Mouse (Mus musculus) T-helper 17 cell (primary cell): ENCODE measurements around the gene 9130023H24Rik.

Source experiments
- in situ Hi-C, 2 experiments: fragments of 300-600 bp; cut with MboI, MseI; formaldehyde crosslinking; loops; 1 replicate in 1 of 2; 2 replicates in 1 of 2; pipeline ENCODE4 v1.15.1; 2025; ENCODE audit warnings: high pct_unique_total_duplicates in 2 of 2

Gene 9130023H24Rik

GRCm38 (mm10) chr7:128246496-128247391 is 8.9 kb upstream of the 9130023H24Rik start, which contains the start of gene Tgfb1i1:
Tgfb1i1 (plus strand) TSS chr7:128246812.
- in situ Hi-C loops = loop anchor here (5.0 to 10.0 kb wide), 3 partner anchors 41 to 441 kb away; no protein-coding TSS in a partner anchor

- in situ Hi-C loops = loop anchor here (5.0 to 10.0 kb wide), 3 partner anchors 42 to 442 kb away; no protein-coding TSS in a partner anchor
These were observed 7.7 kb upstream of the 9130023H24Rik start for GRCm38 (mm10) chr7:128245547-128245946.

GRCm38 (mm10) chr7:128244410-128245025 is 6.7 kb upstream of the 9130023H24Rik start:
- in situ Hi-C loops = loop anchor here (5.0 to 10.0 kb wide), 4 partner anchors 43 to 443 kb away; no protein-coding TSS in a partner anchor

GRCm38 (mm10) chr7:128243921-128244320 is 6.1 kb upstream of the 9130023H24Rik start:
- in situ Hi-C loops = loop anchor here (5.0 to 10.0 kb wide), 2 partner anchors 101 to 103 kb away; no protein-coding TSS in a partner anchor

GRCm38 (mm10) chr7:128242331-128242730 is 4.5 kb upstream of the 9130023H24Rik start:
- in situ Hi-C loops = loop anchor here (5.0 to 10.0 kb wide), 2 partner anchors 102 to 105 kb away; no protein-coding TSS in a partner anchor

GRCm38 (mm10) chr7:128240131-128240784 is 2.4 kb upstream of the 9130023H24Rik start:
- in situ Hi-C loops = loop anchor here (5.0 to 10.0 kb wide), 2 partner anchors 105 to 107 kb away; no protein-coding TSS in a partner anchor

GRCm38 (mm10) chr7:128238991-128239390 is 1.2 kb upstream of the 9130023H24Rik start:
- in situ Hi-C loops = no loop called here

GRCm38 (mm10) chr7:128237593-128237926 is 271 bp downstream of the 9130023H24Rik start:
- in situ Hi-C loops = no loop called here

GRCm38 (mm10) chr7:128236856-128237592 is 807 bp downstream of the 9130023H24Rik start, which contains the start of gene Armc5:
Armc5 (plus strand) TSS chr7:128237342.
- in situ Hi-C loops = no loop called here

GRCm38 (mm10) chr7:128236426-128236825 is 1.4 kb downstream of the 9130023H24Rik start:
- in situ Hi-C loops = no loop called here

- in situ Hi-C loops = no loop called here
These were observed 2.4 kb downstream of the 9130023H24Rik start for GRCm38 (mm10) chr7:128235481-128235880.

- in situ Hi-C loops = no loop called here
These were observed 3.0 kb downstream of the 9130023H24Rik start for GRCm38 (mm10) chr7:128234796-128235195.

- in situ Hi-C loops = no loop called here
These were observed 6.1 kb downstream of the 9130023H24Rik start for GRCm38 (mm10) chr7:128231741-128232140.

GRCm38 (mm10) chr7:128220936-128221335 is 16.9 kb downstream of the 9130023H24Rik start:
- in situ Hi-C loops = loop anchor here in 1 of 2 experiments (25.0 kb wide), 1 partner anchor 209 kb away; the partner anchor contains the start of gene Trim72

- in situ Hi-C loops = loop anchor here in 1 of 2 experiments (25.0 kb wide), 1 partner anchor 208 kb away; the partner anchor contains the start of gene Trim72
These were observed 17.9 kb downstream of the 9130023H24Rik start for GRCm38 (mm10) chr7:128219952-128220351.

GRCm38 (mm10) chr7:128209826-128210225 is 28.0 kb downstream of the 9130023H24Rik start:
- in situ Hi-C loops = loop anchor here (5.0 to 25.0 kb wide), 2 partner anchors 198 to 218 kb away; partner anchors contain the start of genes Pycard (in 1 of the 2) and Trim72 (in 1 of the 2)

GRCm38 (mm10) chr7:128208187-128208586 is 29.6 kb downstream of the 9130023H24Rik start:
- in situ Hi-C loops = loop anchor here (5.0 to 25.0 kb wide), 2 partner anchors 196 to 216 kb away; partner anchors contain the start of genes Pycard (in 1 of the 2) and Trim72 (in 1 of the 2)

- in situ Hi-C loops = loop anchor here (5.0 to 25.0 kb wide), 2 partner anchors 194 to 214 kb away; partner anchors contain the start of genes Pycard (in 1 of the 2) and Trim72 (in 1 of the 2)
These were observed 31.7 kb downstream of the 9130023H24Rik start, which contains the start of gene Cox6a2 for GRCm38 (mm10) chr7:128206152-128206551. Cox6a2 (minus strand) TSS chr7:128206387.

- in situ Hi-C loops = loop anchor here (5.0 to 25.0 kb wide), 2 partner anchors 193 to 213 kb away; partner anchors contain the start of genes Pycard (in 1 of the 2) and Trim72 (in 1 of the 2)
These were observed 32.1 kb downstream of the 9130023H24Rik start for GRCm38 (mm10) chr7:128205695-128206094.

GRCm38 (mm10) chr7:128204179-128204578 is 33.7 kb downstream of the 9130023H24Rik start:
- in situ Hi-C loops = loop anchor here in 1 of 2 experiments (5.0 to 25.0 kb wide), 3 partner anchors 57 to 192 kb away; partner anchors contain the start of gene Trim72
